Mouse (Mus musculus) small intestine, adult 2 months (tissue): ENCODE data around the gene Try4.
"Not testable (repeated sequence)": the region's sequence is repeated elsewhere in the genome, so short reads cannot be mapped to it uniquely, and the experiment has no call there.

Source experiments
- CTCF ChIP-seq: fragments of 200-500 bp; IDR thresholded peaks from 2 replicates; pipeline ENCODE4 v1.5.1; 2012; ENCODE audit warnings: low read depth, mild to moderate bottlenecking, control low read depth, inconsistent platforms, low read length, moderate library complexity, mixed read lengths; ENCODE audit not compliant: insufficient replicate concordance, insufficient read length; ENCODE audit errors: extremely low read depth
- POLR2A ChIP-seq: fragments of 200-500 bp; IDR thresholded peaks from 2 replicates; pipeline ENCODE4 v1.6.1; 2012; ENCODE audit warnings: low read depth, mild to moderate bottlenecking, control low read depth, inconsistent platforms, low read length, moderate library complexity

DNA sequence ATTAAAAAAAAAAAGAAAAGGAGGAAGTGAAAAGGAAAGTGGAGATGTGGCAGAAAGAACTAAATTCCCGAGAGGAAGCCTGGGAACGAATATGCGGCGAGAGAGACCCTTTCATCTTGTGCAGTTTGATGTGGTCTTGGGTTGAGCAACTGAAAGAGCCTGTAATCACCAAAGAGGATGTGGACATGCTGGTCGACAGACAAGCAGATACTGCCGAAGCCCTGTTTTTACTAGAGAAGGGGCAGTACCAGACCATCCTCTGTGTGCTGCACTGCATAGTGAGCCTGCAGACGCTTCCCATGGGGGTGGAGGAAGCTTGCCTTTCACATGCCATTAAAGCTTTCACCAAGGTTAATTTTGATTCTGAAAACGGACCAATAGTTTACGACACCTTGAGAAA, 48.8 kb upstream of the Try4 start:
- TF ChIP-seq POLR2A, CTCF: not testable (repeated sequence)
